14 mouse cellular contexts compared by ENCODE assay signal in genomic region chr1:179198517-179199200, GRCm38 (mm10).
A peak's percentile ranks its signal among the peaks of the same experiment; 100 is the strongest.
DNase-seq lines count a peak whose midpoint lies in the region; ATAC-seq and TF ChIP-seq lines count a peak whose summit lies in the region.
"Had no signal": no experiment of that assay in that cellular context is flagged by ENCODE, and none has a peak within 500 bp of the region (broad histone marks: within the 10 kb centered on the region; RNA-seq: fewer than 3 reads in every experiment).

No protein-coding gene starts in this region.

- H3K4me1 ChIP-seq in intestine, embryonic 14.5 days (replicated peaks; ENCODE audit: control insufficient read depth, insufficient read depth, low read length): peaks cover 17% of the 10 kb centered on the region
- no peaks in the 10 kb centered on the region for H3K4me1 ChIP-seq in intestine, postnatal 0 days (replicated peaks; ENCODE audit: control insufficient read depth, insufficient read depth, low read length)
- peaks cover 61% of the 10 kb centered on the region for H3K4me1 ChIP-seq in limb, embryonic 10.5 days
- H3K4me1 ChIP-seq in forebrain, embryonic 15.5 days: no peaks in the 10 kb centered on the region

- no peak for DNase-seq in intestine, embryonic 14.5 days (ENCODE audit: low spot score)
- peak; percentile 13 for DNase-seq in NIH3T3 (ENCODE audit: low read depth)
- peak; percentile 58 for DNase-seq in limb, embryonic 10.5 days (ENCODE audit: low spot score)
- DNase-seq in Muller cell, postnatal 12 days (ENCODE audit: inconsistent ontology term): no peak
- DNase-seq: cerebellum, adult 9-10 months; kidney, adult 18-20 months; lung, adult 18-20 months; midbrain, embryonic 14.5 days; right cerebral cortex, postnatal 25 days; thymus, adult 2 months had no signal

- peak overlapping the region; percentile 16 for H3ac ChIP-seq in C2C12 (ENCODE audit: control insufficient read depth, insufficient read length, low read depth)

- H3K79me2 ChIP-seq in C2C12 (ENCODE audit: control insufficient read depth, insufficient read depth): no peaks in the 10 kb centered on the region

- no peak overlapping the region for H3K9ac ChIP-seq in intestine, embryonic 14.5 days (ENCODE audit: low read length)
- H3K9ac ChIP-seq in intestine, postnatal 0 days (ENCODE audit: low read depth, low read length): no peak overlapping the region
- H3K9ac ChIP-seq in forebrain, embryonic 15.5 days (replicated peaks): no peak overlapping the region
- H3K9ac ChIP-seq: neural tube, embryonic 15.5 days had no signal

- no peak overlapping the region for H3K4me3 ChIP-seq in intestine, embryonic 14.5 days (ENCODE audit: low read depth, low read length)
- no peak overlapping the region for H3K4me3 ChIP-seq in intestine, postnatal 0 days (ENCODE audit: low read depth, low read length)
- H3K4me3 ChIP-seq in C2C12 (ENCODE audit: insufficient read depth, poor library complexity, severe bottlenecking): no peak overlapping the region
- H3K4me3 ChIP-seq in limb, embryonic 10.5 days: no peak overlapping the region
- H3K4me3 ChIP-seq in forebrain, embryonic 15.5 days: no peak overlapping the region
- H3K4me3 ChIP-seq: neural tube, embryonic 15.5 days had no signal

- H3K9me3 ChIP-seq in intestine, embryonic 14.5 days (ENCODE audit: control insufficient read depth, low read length): no peaks in the 10 kb centered on the region
- no peaks in the 10 kb centered on the region for H3K9me3 ChIP-seq in intestine, postnatal 0 days (ENCODE audit: control insufficient read depth)
- no peaks in the 10 kb centered on the region for H3K9me3 ChIP-seq in limb, embryonic 10.5 days (replicated peaks)
- no peaks in the 10 kb centered on the region for H3K9me3 ChIP-seq in forebrain, embryonic 15.5 days
- H3K9me3 ChIP-seq: neural tube, embryonic 15.5 days had no signal

- no peak for ATAC-seq in intestine, embryonic 14.5 days (replicated peaks; ENCODE audit: low FRiP score, low TSS enrichment, low read depth)
- no peak for ATAC-seq in intestine, postnatal 0 days
- ATAC-seq in forebrain, embryonic 15.5 days (replicated peaks): no peak

- H3K27me3 ChIP-seq in intestine, embryonic 14.5 days (replicated peaks; ENCODE audit: control insufficient read depth, insufficient read depth, low read length): no peaks in the 10 kb centered on the region
- no peaks in the 10 kb centered on the region for H3K27me3 ChIP-seq in intestine, postnatal 0 days (replicated peaks; ENCODE audit: control insufficient read depth, insufficient read depth, low read length)
- no peaks in the 10 kb centered on the region for H3K27me3 ChIP-seq in C2C12 (ENCODE audit: control insufficient read depth, insufficient read depth, insufficient read length)
- H3K27me3 ChIP-seq in limb, embryonic 10.5 days (ENCODE audit: low read depth, poor library complexity, severe bottlenecking): no peaks in the 10 kb centered on the region
- 0 out of 2 replicates have a peak, but pooled peaks cover 4% of the 10 kb centered on the region for H3K27me3 ChIP-seq in forebrain, embryonic 15.5 days
- H3K27me3 ChIP-seq: neural tube, embryonic 15.5 days had no signal

- H3K79me3 ChIP-seq in C2C12 (ENCODE audit: low read depth): no peaks in the 10 kb centered on the region

- H3K27ac ChIP-seq in intestine, embryonic 14.5 days (ENCODE audit: low read depth): peak overlapping the region; percentile 54; the same call in 1 of the 2 replicates
- H3K27ac ChIP-seq in intestine, postnatal 0 days (ENCODE audit: low read depth, low read length): no peak overlapping the region
- H3K27ac ChIP-seq in limb, embryonic 10.5 days: peak overlapping the region; percentile 89
- no peak overlapping the region for H3K27ac ChIP-seq in forebrain, embryonic 15.5 days (replicated peaks)
- H3K27ac ChIP-seq: neural tube, embryonic 15.5 days had no signal

- H3K4me2 ChIP-seq in intestine, embryonic 14.5 days (ENCODE audit: low read length): 0 out of 2 replicates have a peak overlapping the region, but pooled peaks have one; percentile 2
- no peak overlapping the region for H3K4me2 ChIP-seq in intestine, postnatal 0 days (replicated peaks; ENCODE audit: low read depth)
- no peak overlapping the region for H3K4me2 ChIP-seq in forebrain, embryonic 15.5 days (replicated peaks)
- H3K4me2 ChIP-seq: neural tube, embryonic 15.5 days had no signal

- no peak for TF ChIP-seq CTCF in intestine, postnatal 0 days (IDR thresholded peaks at IDR 0.05; ENCODE audit: low read depth)
- no peak for TF ChIP-seq CTCF in C2C12 (IDR thresholded peaks at IDR 0.05; ENCODE audit: control insufficient read depth, insufficient read depth, insufficient read length)

- no peaks in the 10 kb centered on the region for H3K36me3 ChIP-seq in intestine, embryonic 14.5 days (ENCODE audit: control insufficient read depth, insufficient read depth, low read length)
- H3K36me3 ChIP-seq in intestine, postnatal 0 days (ENCODE audit: control insufficient read depth, insufficient read depth): no peaks in the 10 kb centered on the region
- H3K36me3 ChIP-seq in C2C12 (ENCODE audit: control insufficient read depth, insufficient read depth): no peaks in the 10 kb centered on the region
- H3K36me3 ChIP-seq in limb, embryonic 10.5 days: no peaks in the 10 kb centered on the region
- H3K36me3 ChIP-seq in forebrain, embryonic 15.5 days: no peaks in the 10 kb centered on the region
- H3K36me3 ChIP-seq: neural tube, embryonic 15.5 days had no signal

- WGBS in intestine, embryonic 14.5 days: 86% methylated on average over 9 of the region's 9 CpGs
- WGBS in intestine, postnatal 0 days: 84% methylated on average over 9 of the region's 9 CpGs
- WGBS in limb, embryonic 10.5 days: 71% methylated on average over 9 of the region's 9 CpGs
- 81% methylated on average over 9 of the region's 9 CpGs for WGBS in forebrain, embryonic 15.5 days

TF ChIP-seq in C2C12, 6 proteins besides CTCF, POLR2A, EP300 and RAD21:
- TF ChIP-seq MYOG (IDR thresholded peaks at IDR 0.05; ENCODE audit: control insufficient read depth, extremely low read depth, insufficient read length) (no peak), MYOD1 (IDR thresholded peaks at IDR 0.05; ENCODE audit: control insufficient read depth, insufficient read length, low read depth) (no peak), USF1 (IDR thresholded peaks at IDR 0.05; ENCODE audit: low read depth) (no peak), CEBPB (IDR thresholded peaks at IDR 0.05; ENCODE audit: low read depth) (no peak), MAX (IDR thresholded peaks at IDR 0.05) (no peak), FOSL1 (IDR thresholded peaks at IDR 0.05; ENCODE audit: insufficient read depth, low read length, poor library complexity, severe bottlenecking) (no peak)

Comparison
In these comparisons a context has a peak if more than half of its experiments do, and no peak if none do; other contexts are left out.
1. H3K27ac ChIP-seq: peak in intestine, embryonic 14.5 days (single experiment) and limb, embryonic 10.5 days (single experiment); none in intestine, postnatal 0 days (single experiment) and forebrain, embryonic 15.5 days (single experiment).
2. DNase-seq: peak in NIH3T3 (single experiment) and limb, embryonic 10.5 days (single experiment); none in intestine, embryonic 14.5 days (single experiment) and Muller cell, postnatal 12 days (single experiment).